Mouse (Mus musculus): Measurements from ENCODE around the gene Rpa3.

- TF ChIP-seq CTCF (conservative IDR thresholded peaks at IDR 0.05; ENCODE audit: low read length) (no peak), NANOG (IDR thresholded peaks at IDR 0.05; ENCODE audit: borderline replicate concordance, low read length) (no peak)
Observed at GRCm38 (mm10) chr6:8259667-8260044, 683 bp upstream of the Rpa3 start.

Data from E14TG2a.4 (cell line).